Mouse (Mus musculus) midbrain, embryonic 13.5 days (tissue): ENCODE measurements around the gene Eid1. TPM values are rescaled to one million over a fixed set of nuclear protein-coding genes. Genes with fewer than 3 reads are reported as not detected.

Experiments
- ATAC-seq: fragments of 200-750 bp; cut with Nextera tagmentation; 2 replicates; pipeline ENCODE4 v1.8.0; 2017; ENCODE audit warnings: mild to moderate bottlenecking, moderate TSS enrichment, moderate library complexity
- H3K27ac ChIP-seq: fragments of 300-500 bp; sonication (generic); 2 replicates; pipeline ENCODE4 v1.5.1; 2015; ENCODE audit warnings: inconsistent platforms, mild to moderate bottlenecking, moderate library complexity
- H3K27me3 ChIP-seq: fragments of 300-500 bp; sonication (generic); 2 replicates; pipeline ENCODE4 v1.6.1; 2015; ENCODE audit warnings: mild to moderate bottlenecking, inconsistent platforms
- H3K36me3 ChIP-seq: fragments of 300-500 bp; sonication (generic); 2 replicates; pipeline ENCODE4 v1.6.1; 2015; ENCODE audit warnings: mild to moderate bottlenecking, inconsistent platforms
- H3K4me1 ChIP-seq: fragments of 300-500 bp; sonication (generic); replicated peaks from 2 replicates; pipeline ENCODE4 v1.6.1; 2015; ENCODE audit warnings: inconsistent platforms
- H3K4me2 ChIP-seq: fragments of 300-500 bp; sonication (generic); replicated peaks from 2 replicates; pipeline ENCODE4 v1.6.1; 2015; ENCODE audit warnings: moderate library complexity, mild to moderate bottlenecking, inconsistent platforms
- H3K4me3 ChIP-seq: fragments of 300-500 bp; sonication (generic); replicated peaks from 2 replicates; pipeline ENCODE4 v1.5.1; 2015; ENCODE audit warnings: mild to moderate bottlenecking, inconsistent platforms
- H3K9ac ChIP-seq: fragments of 300-500 bp; sonication (generic); replicated peaks from 2 replicates; pipeline ENCODE4 v1.6.1; 2015; ENCODE audit warnings: mild to moderate bottlenecking, inconsistent platforms
- H3K9me3 ChIP-seq: fragments of 300-500 bp; sonication (generic); 2 replicates; pipeline ENCODE4 v1.6.1; 2016; ENCODE audit warnings: mild to moderate bottlenecking, inconsistent platforms
- WGBS: fragments of 180-500 bp; shearing (Covaris S2); methylation state at CpG from one replicate; pipeline ENCODE4 v1.1.7; 2015; 5-methylcytosine and 5-hydroxymethylcytosine counted together
- polyA plus RNA-seq: library from polyadenylated mRNA; unstranded; fragments of >200 nt; fragmentation: Nextera tagmentation; extraction: Ambion mirVana; gene quantifications from 2 replicates; pipeline ENCODE4 v1.2.1, GENCODE M21; 2015

Gene Eid1
- polyA plus RNA-seq, 1 experiment from 2014 or later, result 359 TPM

DNA sequence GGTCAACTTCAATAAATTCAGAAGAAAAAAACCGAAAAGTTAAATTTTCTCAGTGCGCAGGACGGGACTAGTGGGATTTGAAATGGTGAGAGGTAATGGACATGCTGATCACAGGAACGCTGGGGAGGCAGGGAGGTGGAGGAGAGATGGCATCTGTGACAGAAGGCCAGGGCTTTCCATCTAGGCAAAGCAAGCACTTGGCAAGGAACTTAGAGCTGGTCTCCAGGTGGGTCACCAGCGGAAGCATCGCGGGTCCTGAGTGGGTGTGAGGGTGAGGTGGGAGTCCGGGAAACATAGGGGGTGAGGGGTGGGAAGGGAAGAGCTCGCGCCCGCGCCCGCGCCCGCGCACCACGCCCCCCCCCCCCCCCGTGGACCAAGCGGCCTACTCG is 333 bp upstream of the Eid1 start:
- Histone ChIP-seq H3K4me3 (peak overlapping the region; percentile 73), H3K36me3 (no peaks in the 10 kb centered on the region), H3K27me3 (no peaks in the 10 kb centered on the region), H3K4me2 (peak overlapping the region; percentile 65), H3K27ac (peak overlapping the region; percentile 90), H3K9me3 (no peaks in the 10 kb centered on the region), H3K4me1 (peaks cover 14% of the 10 kb centered on the region), H3K9ac (peak overlapping the region; percentile 86)
- WGBS, result 37% methylated on average over 8 of the region's 20 CpGs
- ATAC-seq, result peak; percentile 88; the same call in 1 of the 2 replicates

DNA sequence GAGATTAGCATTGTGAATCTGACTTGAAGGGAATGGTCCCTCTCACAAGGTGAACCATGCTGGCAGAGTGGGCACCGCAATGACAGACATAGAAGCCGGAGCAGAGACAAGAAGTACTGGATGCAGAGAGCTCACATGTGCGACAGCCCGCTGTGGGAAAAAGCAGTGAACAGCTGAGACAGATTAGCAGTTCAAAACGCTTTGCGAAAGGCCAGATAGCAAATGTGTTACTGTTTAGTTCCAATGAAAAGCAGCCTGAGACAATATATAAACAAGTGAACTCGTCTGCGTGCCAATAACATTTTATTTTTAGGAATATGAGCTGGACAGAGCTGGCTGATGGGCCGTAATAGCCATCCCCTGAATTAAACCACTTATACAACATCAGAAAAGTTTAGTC is 8.9 kb downstream of the Eid1 start:
- H3K27ac ChIP-seq, result no peak overlapping the region
- H3K4me1 ChIP-seq, result 0 out of 2 replicates have a peak, but pooled peaks cover 8% of the 10 kb centered on the region
- no peaks in the 10 kb centered on the region for H3K36me3 ChIP-seq
- H3K9me3 ChIP-seq, result no peaks in the 10 kb centered on the region
- H3K4me3 ChIP-seq, result no peak overlapping the region
- ATAC-seq, result no peak
- no peaks in the 10 kb centered on the region for H3K27me3 ChIP-seq
- H3K4me2 ChIP-seq, result no peak overlapping the region
- 84% methylated on average over 9 of the region's 9 CpGs for WGBS
- H3K9ac ChIP-seq, result no peak overlapping the region

DNA sequence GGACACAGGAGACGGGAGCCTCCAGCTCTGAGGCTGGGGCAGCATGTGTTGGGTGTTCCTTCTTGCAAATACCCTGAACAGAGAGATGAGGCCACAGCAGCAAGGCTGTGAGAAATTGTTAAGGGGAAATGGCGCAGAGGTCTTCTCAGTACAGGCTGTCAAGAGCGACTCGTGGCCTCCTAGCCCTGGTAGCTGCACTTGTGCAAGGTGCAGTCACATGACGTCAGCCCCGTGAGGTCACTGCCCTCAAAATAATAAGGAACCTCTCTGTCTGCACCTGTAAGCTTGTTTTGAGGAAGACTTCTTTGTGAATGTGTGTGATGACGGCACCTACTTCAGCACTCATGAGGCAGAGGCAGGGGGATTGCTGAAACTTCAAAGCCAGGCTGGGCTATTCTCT is 11.0 kb downstream of the Eid1 start:
- H3K27me3 ChIP-seq, result no peaks in the 10 kb centered on the region
- H3K9me3 ChIP-seq, result no peaks in the 10 kb centered on the region
- H3K36me3 ChIP-seq, result no peaks in the 10 kb centered on the region
- no peak overlapping the region for H3K9ac ChIP-seq
- WGBS, result 91% methylated on average over 7 of the region's 7 CpGs
- ATAC-seq, result no peak
- H3K4me2 ChIP-seq, result no peak overlapping the region
- no peak overlapping the region for H3K4me3 ChIP-seq
- no peak overlapping the region for H3K27ac ChIP-seq
- H3K4me1 ChIP-seq, result 0 out of 2 replicates have a peak, but pooled peaks cover 8% of the 10 kb centered on the region

DNA sequence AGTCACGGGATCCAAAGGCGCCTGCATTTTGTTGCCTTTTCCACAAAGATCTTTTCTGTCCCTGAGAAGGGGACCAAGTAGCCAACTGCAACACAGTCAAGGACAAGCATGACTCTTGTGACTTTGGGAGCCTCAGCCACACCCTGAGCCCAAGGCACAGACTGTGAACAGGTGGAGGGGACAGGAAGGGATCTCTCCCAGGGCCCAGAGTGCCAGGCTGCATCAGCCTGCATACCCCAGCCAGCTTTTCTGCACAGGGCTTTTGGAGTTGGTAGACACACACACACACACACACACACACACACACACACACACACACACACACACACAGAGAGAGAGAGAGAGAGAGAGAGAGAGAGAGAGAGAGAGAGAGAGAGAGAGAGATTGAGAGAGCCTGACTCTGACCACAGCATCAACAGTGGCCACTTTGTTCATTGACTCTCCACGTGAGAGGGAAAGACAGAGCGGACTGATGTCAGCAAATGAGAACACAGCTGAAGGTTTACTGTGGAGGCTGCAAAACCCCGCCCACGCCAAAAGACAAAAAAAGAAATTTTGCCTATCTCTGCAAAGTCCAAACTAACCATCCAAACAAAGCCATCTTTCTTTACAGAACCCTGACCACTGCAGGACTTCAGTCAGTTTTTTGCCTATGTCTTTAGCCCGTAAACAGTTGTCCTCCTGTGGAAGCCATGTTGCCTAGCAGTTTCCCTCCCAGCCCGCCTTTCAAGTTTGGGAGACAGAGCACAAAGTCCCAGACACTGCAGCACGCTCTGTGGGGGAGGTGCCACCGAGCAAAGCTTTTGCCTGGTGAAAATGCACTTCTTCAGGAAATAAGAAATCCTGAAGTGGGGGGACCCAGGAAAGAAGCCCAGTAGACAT is 11.9 kb downstream of the Eid1 start:
- Histone ChIP-seq H3K27me3 (no peaks in the 10 kb centered on the region), H3K4me2 (no peak overlapping the region), H3K4me1 (0 out of 2 replicates have a peak, but pooled peaks cover 8% of the 10 kb centered on the region), H3K9ac (no peak overlapping the region), H3K36me3 (no peaks in the 10 kb centered on the region), H3K27ac (no peak overlapping the region), H3K9me3 (no peaks in the 10 kb centered on the region), H3K4me3 (no peak overlapping the region)
- 64% methylated on average over 10 of the region's 10 CpGs for WGBS
- no peak for ATAC-seq

DNA sequence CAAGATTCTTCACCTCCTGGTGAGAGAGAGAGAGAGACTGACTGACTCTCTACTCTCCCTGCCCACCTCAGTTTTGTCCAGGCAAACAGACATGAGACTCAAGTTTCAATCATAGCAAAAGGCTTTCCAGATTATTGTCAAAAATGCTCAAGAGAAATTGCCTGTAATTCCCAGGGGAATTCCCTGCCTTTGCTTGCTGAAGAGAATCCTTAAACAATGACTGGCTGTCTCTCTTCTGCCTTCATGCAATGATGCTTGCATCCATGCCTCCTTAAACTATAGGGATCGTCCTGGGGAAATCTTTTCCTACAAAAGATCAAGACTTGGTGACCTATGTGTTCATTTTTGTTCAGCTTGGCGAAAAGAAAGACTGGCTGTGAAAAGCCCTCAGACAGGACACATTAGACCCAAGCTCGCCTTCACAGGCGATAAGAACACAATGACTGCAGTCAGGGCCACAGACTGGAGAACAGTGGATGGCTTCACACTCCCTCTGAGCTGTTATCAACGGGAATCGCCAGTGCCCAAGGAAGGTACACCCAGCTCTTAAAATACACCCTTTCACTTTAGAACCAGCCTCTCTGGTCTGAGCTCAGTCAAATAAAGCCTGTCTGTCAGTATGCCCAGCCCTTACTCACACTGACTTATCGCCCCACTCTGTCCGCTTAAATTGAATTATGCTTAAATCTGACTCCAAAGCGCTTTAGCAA is 12.7 kb downstream of the Eid1 start:
- Histone ChIP-seq H3K9me3 (no peaks in the 10 kb centered on the region), H3K27ac (no peak overlapping the region)
- WGBS, result 55% methylated on average over 9 of the region's 9 CpGs

DNA sequence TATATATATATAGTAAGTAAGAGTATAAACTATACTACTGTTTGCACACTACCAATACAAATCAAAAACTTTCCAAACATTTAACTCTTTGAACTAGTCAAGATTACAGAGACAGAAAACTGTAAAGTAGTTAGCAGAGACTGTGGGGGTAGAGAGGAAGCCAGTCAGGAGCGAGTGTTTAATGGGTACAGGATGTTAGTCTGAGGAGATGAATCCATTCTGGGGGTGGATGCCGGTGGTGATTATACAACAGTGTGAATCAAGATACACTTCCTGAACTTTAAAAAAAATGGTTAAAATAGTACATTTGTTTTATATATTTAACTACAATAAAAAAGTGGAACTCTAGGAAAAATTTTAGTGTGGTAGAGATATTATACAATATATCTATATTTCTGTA is 19.1 kb downstream of the Eid1 start:
- 93% methylated on average over 2 of the region's 2 CpGs for WGBS
- no peaks in the 10 kb centered on the region for H3K27me3 ChIP-seq
- no peak for ATAC-seq

More for the DNA sequence above, 12.7 kb downstream of the Eid1 start:
- H3K36me3 ChIP-seq, result no peaks in the 10 kb centered on the region
- no peak overlapping the region for H3K9ac ChIP-seq
- 0 out of 2 replicates have a peak, but pooled peaks cover 8% of the 10 kb centered on the region for H3K4me1 ChIP-seq
- H3K4me3 ChIP-seq, result no peak overlapping the region
- no peak overlapping the region for H3K4me2 ChIP-seq
- no peaks in the 10 kb centered on the region for H3K27me3 ChIP-seq
- no peak for ATAC-seq

DNA sequence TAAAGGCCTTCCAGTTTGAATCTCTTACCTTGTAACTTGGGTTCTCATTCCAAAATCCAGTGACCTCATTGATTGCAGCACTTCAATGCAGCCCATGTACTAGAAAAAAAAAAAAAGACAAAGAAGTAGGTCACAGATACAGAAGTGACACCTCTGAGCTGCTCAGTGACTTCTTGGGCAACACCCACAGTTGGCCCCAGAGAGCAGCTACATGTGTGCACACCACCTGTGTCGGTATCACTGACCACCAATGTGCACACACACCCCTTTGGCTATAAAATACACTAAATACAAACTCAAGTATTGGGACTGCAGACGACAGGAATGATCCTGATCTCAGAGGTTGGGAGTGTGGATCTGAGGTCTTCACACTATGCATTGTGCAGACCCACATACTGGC is 21.9 kb downstream of the Eid1 start:
- ATAC-seq, result no peak
- Histone ChIP-seq H3K27ac (no peak overlapping the region), H3K4me1 (no peaks in the 10 kb centered on the region), H3K36me3 (no peaks in the 10 kb centered on the region), H3K9me3 (no peaks in the 10 kb centered on the region), H3K9ac (no peak overlapping the region), H3K4me3 (no peak overlapping the region), H3K4me2 (no peak overlapping the region), H3K27me3 (no peaks in the 10 kb centered on the region)
- WGBS, result 84% methylated on average over 2 of the region's 2 CpGs

More for the DNA sequence above, 19.1 kb downstream of the Eid1 start:
- Histone ChIP-seq H3K4me3 (no peak overlapping the region), H3K9ac (no peak overlapping the region), H3K36me3 (no peaks in the 10 kb centered on the region), H3K27ac (no peak overlapping the region), H3K4me2 (no peak overlapping the region), H3K4me1 (no peaks in the 10 kb centered on the region), H3K9me3 (no peaks in the 10 kb centered on the region)

DNA sequence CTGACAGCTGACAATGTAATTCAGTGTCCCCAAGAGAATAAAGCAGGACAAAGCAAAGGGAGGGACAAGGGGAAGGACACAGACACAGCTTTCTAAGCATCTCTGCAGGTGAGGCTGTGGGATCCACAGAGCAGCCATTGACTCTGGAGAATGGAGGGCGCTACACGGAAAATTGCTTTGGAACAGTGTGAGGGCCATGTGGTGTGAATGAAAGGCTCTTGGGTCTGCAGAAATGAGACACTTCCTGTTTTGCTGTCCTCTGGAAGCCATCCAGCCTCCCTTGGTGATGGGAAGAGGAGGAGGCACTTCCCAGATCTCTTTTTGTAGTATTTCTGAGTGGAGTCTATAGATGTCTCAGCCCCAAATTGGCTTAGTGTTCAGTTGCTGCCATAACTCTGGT is 23.3 kb downstream of the Eid1 start:
- Histone ChIP-seq H3K4me1 (no peaks in the 10 kb centered on the region), H3K4me2 (no peak overlapping the region), H3K9me3 (no peaks in the 10 kb centered on the region), H3K4me3 (no peak overlapping the region), H3K27ac (no peak overlapping the region), H3K27me3 (no peaks in the 10 kb centered on the region), H3K9ac (no peak overlapping the region), H3K36me3 (no peaks in the 10 kb centered on the region)
- WGBS, result 68% methylated on average over 2 of the region's 2 CpGs
- no peak for ATAC-seq

DNA sequence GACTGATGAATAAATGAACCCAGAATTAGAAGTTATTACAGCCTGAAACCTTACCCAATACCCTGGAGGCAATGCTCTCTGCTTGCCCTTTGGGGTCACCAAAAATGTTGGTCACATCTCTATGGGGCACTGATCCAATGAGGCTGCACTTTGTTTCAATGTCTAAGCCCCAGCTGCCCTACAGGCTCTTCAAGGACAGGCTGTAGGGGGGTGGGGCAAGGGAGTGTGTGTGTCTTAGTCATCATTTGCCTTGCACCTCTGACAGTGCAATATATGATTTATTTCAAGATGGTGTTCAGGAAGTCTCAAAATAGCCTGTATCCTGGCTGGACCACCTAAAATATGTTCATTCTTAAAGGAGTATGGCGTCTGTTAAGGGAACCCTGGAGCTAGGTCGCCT is 28.7 kb downstream of the Eid1 start:
- Histone ChIP-seq H3K4me3 (no peak overlapping the region), H3K27me3 (no peaks in the 10 kb centered on the region), H3K9ac (no peak overlapping the region), H3K4me2 (no peak overlapping the region), H3K27ac (no peak overlapping the region), H3K4me1 (peaks cover 20% of the 10 kb centered on the region), H3K9me3 (no peaks in the 10 kb centered on the region), H3K36me3 (no peaks in the 10 kb centered on the region)
- WGBS, result 82% methylated on average over 2 of the region's 2 CpGs
- ATAC-seq, result no peak

DNA sequence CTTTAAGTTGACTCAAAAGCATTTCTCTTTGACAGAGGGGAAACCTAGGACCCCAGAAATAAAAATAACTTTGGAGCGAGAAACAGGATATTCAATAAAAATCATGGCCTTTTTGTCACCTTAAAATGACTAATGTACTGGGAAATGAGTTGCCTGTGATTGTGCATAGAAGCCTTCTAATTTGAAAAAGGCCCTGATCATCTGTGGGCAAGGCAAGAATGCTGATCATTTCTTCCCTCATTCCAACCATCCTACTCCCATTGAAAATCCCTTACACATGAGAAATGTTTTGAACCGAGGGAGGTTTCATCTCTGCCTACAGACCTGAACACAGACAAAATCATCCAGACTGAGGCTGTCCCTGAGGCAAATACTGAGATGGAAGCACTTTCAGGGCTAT is 30.0 kb downstream of the Eid1 start:
- Histone ChIP-seq H3K36me3 (no peaks in the 10 kb centered on the region), H3K4me1 (peaks cover 21% of the 10 kb centered on the region), H3K27ac (no peak overlapping the region), H3K4me2 (no peak overlapping the region), H3K4me3 (no peak overlapping the region), H3K9me3 (no peaks in the 10 kb centered on the region), H3K9ac (no peak overlapping the region), H3K27me3 (no peaks in the 10 kb centered on the region)
- ATAC-seq, result no peak
- WGBS, result 80% methylated on average over 2 of the region's 2 CpGs

DNA sequence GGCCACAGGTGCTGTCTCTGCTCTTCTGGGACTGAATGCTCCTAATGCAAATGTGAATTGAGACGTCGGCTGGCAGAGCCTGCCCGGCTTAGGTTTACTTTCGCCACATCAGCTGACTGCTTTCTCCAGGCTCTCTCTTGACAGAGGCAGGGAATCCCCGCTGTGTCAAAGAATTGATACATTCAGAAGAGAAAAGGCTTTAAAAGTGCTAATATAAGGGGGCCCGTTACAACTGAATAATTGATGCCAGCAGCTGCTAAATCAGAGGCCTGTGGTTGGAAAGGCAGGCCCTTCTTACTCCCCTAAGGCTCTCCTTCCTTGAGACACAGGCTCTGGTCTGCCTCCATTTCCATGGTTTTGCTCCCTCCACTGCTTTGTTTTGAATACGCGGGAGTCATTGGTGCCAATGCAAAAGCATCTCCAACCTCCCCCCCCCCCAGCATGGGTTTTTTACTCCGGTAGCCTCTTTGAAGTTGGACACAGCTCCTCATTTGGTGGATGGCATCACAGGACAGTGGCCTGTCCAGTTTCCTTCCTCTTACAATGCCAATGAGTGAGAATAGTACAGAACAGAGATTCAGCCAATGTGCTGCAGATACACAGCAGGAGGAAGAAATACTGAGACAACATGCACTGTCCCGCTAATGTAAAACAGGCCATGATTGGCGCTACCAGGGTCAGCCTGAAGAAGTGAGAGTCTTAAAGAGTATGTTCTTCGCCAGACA is 32.2 kb downstream of the Eid1 start:
- Histone ChIP-seq H3K4me3 (no peak overlapping the region), H3K36me3 (no peaks in the 10 kb centered on the region), H3K4me1 (peaks cover 21% of the 10 kb centered on the region), H3K4me2 (no peak overlapping the region; the same call in 1 of the 2 replicates), H3K27ac (peak overlapping the region; percentile 77), H3K27me3 (no peaks in the 10 kb centered on the region), H3K9ac (no peak overlapping the region), H3K9me3 (no peaks in the 10 kb centered on the region)
- ATAC-seq, result peak; percentile 94
- WGBS, result 24% methylated on average over 12 of the region's 12 CpGs

DNA sequence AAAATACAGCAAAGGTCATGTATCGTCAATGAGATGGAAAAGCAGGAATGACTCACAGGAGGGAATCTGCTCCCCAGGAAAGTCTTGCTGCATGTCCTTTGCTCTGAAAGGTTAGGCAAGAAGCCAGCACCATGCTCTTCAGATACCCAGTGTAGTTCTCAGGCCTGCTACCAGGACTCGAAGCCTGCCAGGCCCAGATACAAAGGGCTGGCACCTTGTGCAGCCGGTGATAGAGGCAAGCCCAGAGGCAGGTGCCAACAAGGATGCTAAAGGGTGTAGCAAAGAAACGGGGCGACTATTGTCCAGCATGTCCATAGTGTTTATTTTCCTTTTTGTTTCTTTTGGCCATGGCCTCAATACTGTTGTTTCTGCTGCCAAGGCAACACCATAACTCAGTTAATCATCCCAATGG is 33.6 kb downstream of the Eid1 start:
- no peaks in the 10 kb centered on the region for H3K36me3 ChIP-seq
- no peaks in the 10 kb centered on the region for H3K9me3 ChIP-seq
- ATAC-seq, result no peak
- H3K27ac ChIP-seq, result no peak overlapping the region
- WGBS, result 72% methylated on average over 5 of the region's 5 CpGs
- peaks cover 21% of the 10 kb centered on the region for H3K4me1 ChIP-seq
- H3K4me2 ChIP-seq, result no peak overlapping the region
- H3K4me3 ChIP-seq, result no peak overlapping the region
- no peaks in the 10 kb centered on the region for H3K27me3 ChIP-seq
- H3K9ac ChIP-seq, result no peak overlapping the region
